Mouse (Mus musculus) megakaryocyte, embryonic 14.5 days (primary cell): ENCODE data around the gene Impg1.
"Not testable (repeated sequence)": the region's sequence is repeated elsewhere in the genome, so short reads cannot be mapped to it uniquely, and the experiment has no call there.

ENCODE experiments used
- FLI1 ChIP-seq: IDR thresholded peaks from 2 replicates; pipeline ENCODE4 v1.6.1; 2012; ENCODE audit warnings: low read length, inconsistent platforms, mixed read lengths
- GATA1 ChIP-seq: IDR thresholded peaks from 3 replicates; pipeline ENCODE4 v1.6.1; 2012; ENCODE audit warnings: mixed read lengths, low read length, inconsistent platforms, borderline replicate concordance

- not testable (repeated sequence) for TF ChIP-seq GATA1, FLI1
These were observed 144.0 kb downstream of the Impg1 start for GRCm38 (mm10) chr9:80321051-80321887.
